Mouse (Mus musculus) kidney, embryonic 14.5 days (tissue): ENCODE data around the gene Eif4h. TPM values are rescaled to one million over a fixed set of nuclear protein-coding genes. Genes with fewer than 3 reads are reported as not detected.

Experiments used
- ATAC-seq: fragments of 200-750 bp; cut with Nextera tagmentation; 2 replicates; pipeline ENCODE4 v1.8.0; 2017; ENCODE audit warnings: moderate number of reproducible peaks, mild to moderate bottlenecking, moderate TSS enrichment, moderate library complexity; ENCODE audit not compliant: low FRiP score, low TSS enrichment
- H3K27ac ChIP-seq: fragments of 300-500 bp; sonication (generic); 2 replicates; pipeline ENCODE4 v1.5.1; 2014; ENCODE audit warnings: low read depth, mild to moderate bottlenecking, low read length, moderate library complexity, mixed read lengths
- H3K27me3 ChIP-seq: fragments of 300-500 bp; sonication (generic); 2 replicates; pipeline ENCODE4 v1.6.1; 2014; ENCODE audit warnings: mild to moderate bottlenecking, low read length; ENCODE audit not compliant: control insufficient read depth, insufficient read depth
- H3K36me3 ChIP-seq: fragments of 300-500 bp; sonication (generic); 2 replicates; pipeline ENCODE4 v1.6.1; 2014; ENCODE audit warnings: low read length, mixed read lengths; ENCODE audit not compliant: control insufficient read depth, insufficient read depth
- H3K4me1 ChIP-seq: fragments of 300-500 bp; sonication (generic); 2 replicates; pipeline ENCODE4 v1.6.1; 2014; ENCODE audit warnings: low read length, mixed read lengths; ENCODE audit not compliant: control insufficient read depth, insufficient read depth
- H3K4me2 ChIP-seq: fragments of 300-500 bp; sonication (generic); replicated peaks from 2 replicates; pipeline ENCODE4 v1.6.1; 2014; ENCODE audit warnings: low read depth, mild to moderate bottlenecking, low read length
- H3K4me3 ChIP-seq: fragments of 300-500 bp; sonication (generic); 2 replicates; pipeline ENCODE4 v1.5.1; 2014; ENCODE audit warnings: mild to moderate bottlenecking, low read length
- H3K9ac ChIP-seq: fragments of 300-500 bp; sonication (generic); 2 replicates; pipeline ENCODE4 v1.6.1; 2014; ENCODE audit warnings: low read depth, mild to moderate bottlenecking, low read length, moderate library complexity
- H3K9me3 ChIP-seq: fragments of 300-500 bp; sonication (generic); 2 replicates; pipeline ENCODE4 v1.6.1; 2016; ENCODE audit warnings: low read length; ENCODE audit not compliant: control insufficient read depth
- WGBS: fragments of 180-500 bp; shearing (Covaris S2); extraction: QIAGEN DNeasy Blood & Tissue Kit; methylation state at CpG from one replicate; pipeline ENCODE4 v1.1.7; 2014; 5-methylcytosine and 5-hydroxymethylcytosine counted together
- polyA plus RNA-seq: library from polyadenylated mRNA; unstranded; fragments of >200 nt; fragmentation: Nextera tagmentation; extraction: Ambion mirVana; gene quantifications from 2 replicates; pipeline ENCODE4 v1.2.1, GENCODE M21; 2014

The Eif4h gene
- polyA plus RNA-seq, 1 experiment from 2014 or later, result 491 TPM

GRCm38 (mm10) chr5:134678827-134679546 lies 39.7 kb upstream of the Eif4h start:
- H3K9me3 ChIP-seq, result no peaks in the 10 kb centered on the region
- peaks cover 25% of the 10 kb centered on the region for H3K4me1 ChIP-seq
- no peak overlapping the region for H3K27ac ChIP-seq
- no peaks in the 10 kb centered on the region for H3K36me3 ChIP-seq
- H3K9ac ChIP-seq, result peak overlapping the region; percentile 7; the same call in 1 of the 2 replicates
- WGBS, result 75% methylated on average over 8 of the region's 8 CpGs
- H3K4me3 ChIP-seq, result no peak overlapping the region
- no peak overlapping the region for H3K4me2 ChIP-seq
- H3K27me3 ChIP-seq, result no peaks in the 10 kb centered on the region
- ATAC-seq, result no peak

- Histone ChIP-seq H3K27ac (no peak overlapping the region), H3K9ac (no peak overlapping the region), H3K27me3 (no peaks in the 10 kb centered on the region), H3K4me2 (no peak overlapping the region), H3K4me3 (no peak overlapping the region), H3K9me3 (no peaks in the 10 kb centered on the region), H3K36me3 (no peaks in the 10 kb centered on the region), H3K4me1 (peaks cover 25% of the 10 kb centered on the region)
- 84% methylated on average over 3 of the region's 3 CpGs for WGBS
- no peak for ATAC-seq
Observed at GRCm38 (mm10) chr5:134678031-134678430, 38.7 kb upstream of the Eif4h start.

- H3K4me2 ChIP-seq, result no peak overlapping the region
- no peak for ATAC-seq
- no peaks in the 10 kb centered on the region for H3K27me3 ChIP-seq
- no peak overlapping the region; the same call in 1 of the 2 replicates for H3K27ac ChIP-seq
- whole genome bisulfite sequencing, result 90% methylated on average over 5 of the region's 5 CpGs
- no peaks in the 10 kb centered on the region for H3K9me3 ChIP-seq
- peaks cover 5% of the 10 kb centered on the region; the same call in 1 of the 2 replicates for H3K36me3 ChIP-seq
- H3K4me3 ChIP-seq, result no peak overlapping the region
- peaks cover 25% of the 10 kb centered on the region for H3K4me1 ChIP-seq
- no peak overlapping the region for H3K9ac ChIP-seq
Observed at GRCm38 (mm10) chr5:134677491-134677890, 38.2 kb upstream of the Eif4h start.

- peak; percentile 92 for ATAC-seq
Observed at GRCm38 (mm10) chr5:134675956-134676759, 36.9 kb upstream of the Eif4h start.

GRCm38 (mm10) chr5:134674977-134675376 lies 35.7 kb upstream of the Eif4h start:
- 80% methylated on average over 5 of the region's 5 CpGs for WGBS
- no peak overlapping the region for H3K27ac ChIP-seq
- no peaks in the 10 kb centered on the region for H3K9me3 ChIP-seq
- no peak for ATAC-seq
- H3K4me1 ChIP-seq, result peaks cover 15% of the 10 kb centered on the region
- peaks cover 7% of the 10 kb centered on the region; the same call in 1 of the 2 replicates for H3K36me3 ChIP-seq
- no peak overlapping the region for H3K4me3 ChIP-seq
- no peak overlapping the region for H3K4me2 ChIP-seq
- no peaks in the 10 kb centered on the region for H3K27me3 ChIP-seq
- H3K9ac ChIP-seq, result no peak overlapping the region

More at GRCm38 (mm10) chr5:134675956-134676759, 36.9 kb upstream of the Eif4h start:
- Histone ChIP-seq H3K27me3 (no peaks in the 10 kb centered on the region), H3K27ac (peak overlapping the region; percentile 87), H3K36me3 (peaks cover 7% of the 10 kb centered on the region; the same call in 1 of the 2 replicates), H3K9me3 (no peaks in the 10 kb centered on the region), H3K9ac (peak overlapping the region; percentile 51), H3K4me2 (peak overlapping the region; percentile 53), H3K4me3 (peak overlapping the region; percentile 29), H3K4me1 (peaks cover 25% of the 10 kb centered on the region)
- 3% methylated on average over 14 of the region's 14 CpGs for WGBS

GRCm38 (mm10) chr5:134672611-134673010 lies 33.3 kb upstream of the Eif4h start:
- H3K4me2 ChIP-seq, result no peak overlapping the region
- WGBS, result 97% methylated on average over 6 of the region's 6 CpGs
- ATAC-seq, result no peak

GRCm38 (mm10) chr5:134672198-134672516 lies 32.9 kb upstream of the Eif4h start:
- no peak overlapping the region for H3K4me3 ChIP-seq
- no peaks in the 10 kb centered on the region for H3K9me3 ChIP-seq
- H3K4me2 ChIP-seq, result no peak overlapping the region
- WGBS, result 73% methylated on average over 1 of the region's 1 CpGs
- H3K27ac ChIP-seq, result no peak overlapping the region
- ATAC-seq, result no peak
- H3K4me1 ChIP-seq, result peaks cover 15% of the 10 kb centered on the region
- H3K27me3 ChIP-seq, result no peaks in the 10 kb centered on the region
- H3K36me3 ChIP-seq, result peaks cover 20% of the 10 kb centered on the region; the same call in 1 of the 2 replicates
- H3K9ac ChIP-seq, result no peak overlapping the region

More at GRCm38 (mm10) chr5:134672611-134673010, 33.3 kb upstream of the Eif4h start:
- H3K9me3 ChIP-seq, result no peaks in the 10 kb centered on the region
- H3K4me1 ChIP-seq, result peaks cover 15% of the 10 kb centered on the region
- no peak overlapping the region for H3K9ac ChIP-seq
- H3K27ac ChIP-seq, result no peak overlapping the region
- H3K36me3 ChIP-seq, result peaks cover 15% of the 10 kb centered on the region; the same call in 1 of the 2 replicates
- no peak overlapping the region for H3K4me3 ChIP-seq
- no peaks in the 10 kb centered on the region for H3K27me3 ChIP-seq

- H3K4me1 ChIP-seq, result peaks cover 10% of the 10 kb centered on the region
- no peak overlapping the region for H3K4me2 ChIP-seq
- H3K27me3 ChIP-seq, result no peaks in the 10 kb centered on the region
- no peak for ATAC-seq
- no peak overlapping the region for H3K9ac ChIP-seq
- H3K27ac ChIP-seq, result no peak overlapping the region; the same call in 1 of the 2 replicates
- peaks cover 20% of the 10 kb centered on the region; the same call in 1 of the 2 replicates for H3K36me3 ChIP-seq
- 70% methylated on average over 17 of the region's 17 CpGs for WGBS
- H3K9me3 ChIP-seq, result no peaks in the 10 kb centered on the region
- no peak overlapping the region for H3K4me3 ChIP-seq
Observed at GRCm38 (mm10) chr5:134671335-134672197, 32.3 kb upstream of the Eif4h start.
